Mouse (Mus musculus): ENCODE measurements around the gene Tbce. TPM values are rescaled to one million over a fixed set of nuclear protein-coding genes. Genes with fewer than 3 reads are reported as not detected.
"Not testable (repeated sequence)": the region's sequence is repeated elsewhere in the genome, so short reads cannot be mapped to it uniquely, and the experiment has no call there.

Gene Tbce
- polyA plus RNA-seq, 1 experiment from 2014 or later: 62.7 TPM

- Histone ChIP-seq H3K9me3 (no peaks in the 10 kb centered on the region), H3K4me3 (no peak overlapping the region), H3K4me1 (no peaks in the 10 kb centered on the region), H3K9ac (no peak overlapping the region), H3K36me3 (peaks cover 81% of the 10 kb centered on the region), H3K27me3 (no peaks in the 10 kb centered on the region), H3K4me2 (no peak overlapping the region), H3K27ac (no peak overlapping the region)
- 72% methylated on average over 2 of the region's 2 CpGs for WGBS
- ATAC-seq (ENCODE audit: insufficient number of reproducible peaks, insufficient read depth, low FRiP score, low TSS enrichment, low read depth): no peak
Observed at GRCm38 (mm10) chr13:14002706-14003105, 36.7 kb downstream of the Tbce start.

GRCm38 (mm10) chr13:13997476-13997875 lies 42.0 kb downstream of the Tbce start:
- Histone ChIP-seq H3K9me3 (no peaks in the 10 kb centered on the region), H3K9ac (no peak overlapping the region), H3K4me1 (no peaks in the 10 kb centered on the region), H3K4me3 (no peak overlapping the region), H3K4me2 (no peak overlapping the region), H3K36me3 (peaks cover 90% of the 10 kb centered on the region), H3K27ac (no peak overlapping the region), H3K27me3 (no peaks in the 10 kb centered on the region)
- WGBS: 90% methylated on average over 5 of the region's 5 CpGs
- no peak for ATAC-seq (ENCODE audit: insufficient number of reproducible peaks, insufficient read depth, low FRiP score, low TSS enrichment, low read depth)

DNA sequence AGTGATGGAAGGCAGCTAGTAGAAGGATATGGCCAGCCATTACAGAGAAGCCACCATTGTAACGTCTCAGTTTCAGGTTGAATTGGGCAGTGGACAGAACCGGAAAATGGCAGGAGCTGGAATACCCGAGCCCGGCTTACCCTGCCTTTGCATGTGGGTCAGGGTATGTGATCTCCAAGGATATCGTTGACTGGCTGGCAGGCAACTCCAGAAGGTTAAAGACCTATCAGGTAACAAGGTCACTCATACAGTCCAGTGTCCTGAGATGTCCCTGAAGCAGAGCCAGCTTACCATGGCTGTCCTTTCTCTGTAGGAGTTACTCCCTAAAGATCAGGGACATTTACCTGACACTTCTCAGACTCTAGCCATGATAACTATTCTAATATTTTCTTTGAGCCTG lies 44.4 kb downstream of the Tbce start:
- H3K4me2 ChIP-seq: no peak overlapping the region
- H3K27me3 ChIP-seq: no peaks in the 10 kb centered on the region
- H3K4me1 ChIP-seq: no peaks in the 10 kb centered on the region
- H3K9ac ChIP-seq: no peak overlapping the region
- no peak overlapping the region for H3K4me3 ChIP-seq
- WGBS: 91% methylated on average over 5 of the region's 5 CpGs
- ATAC-seq (ENCODE audit: insufficient number of reproducible peaks, insufficient read depth, low FRiP score, low TSS enrichment, low read depth): no peak
- H3K36me3 ChIP-seq: peaks cover 80% of the 10 kb centered on the region
- no peak overlapping the region for H3K27ac ChIP-seq
- no peaks in the 10 kb centered on the region for H3K9me3 ChIP-seq

DNA sequence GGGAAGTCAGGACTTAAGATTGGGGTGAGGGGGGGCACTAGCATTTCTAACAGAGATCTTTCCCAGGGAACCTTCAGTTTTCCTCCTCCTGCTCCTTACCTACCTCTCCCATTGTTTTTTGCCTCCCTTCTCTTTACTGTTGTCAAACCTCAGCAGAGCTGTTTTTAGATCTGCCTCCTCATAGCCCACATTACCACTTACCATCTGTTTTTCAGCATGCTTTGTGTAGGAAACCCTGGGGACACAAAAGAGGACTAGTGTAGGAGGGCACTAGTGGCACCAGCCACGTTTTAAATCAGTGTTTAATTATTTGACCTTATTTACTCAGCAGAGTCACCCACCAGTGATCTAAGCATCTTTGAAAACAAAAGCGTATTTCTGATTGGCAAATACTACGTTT lies 46.4 kb downstream of the Tbce start:
- no peak overlapping the region for H3K9ac ChIP-seq
- no peak overlapping the region for H3K4me3 ChIP-seq
- 70% methylated on average over 3 of the region's 3 CpGs for WGBS
- no peaks in the 10 kb centered on the region for H3K4me1 ChIP-seq
- no peak for ATAC-seq (ENCODE audit: insufficient number of reproducible peaks, insufficient read depth, low FRiP score, low TSS enrichment, low read depth)
- H3K4me2 ChIP-seq: no peak overlapping the region
- peaks cover 76% of the 10 kb centered on the region for H3K36me3 ChIP-seq
- H3K27me3 ChIP-seq: no peaks in the 10 kb centered on the region
- no peak overlapping the region for H3K27ac ChIP-seq
- no peaks in the 10 kb centered on the region for H3K9me3 ChIP-seq

DNA sequence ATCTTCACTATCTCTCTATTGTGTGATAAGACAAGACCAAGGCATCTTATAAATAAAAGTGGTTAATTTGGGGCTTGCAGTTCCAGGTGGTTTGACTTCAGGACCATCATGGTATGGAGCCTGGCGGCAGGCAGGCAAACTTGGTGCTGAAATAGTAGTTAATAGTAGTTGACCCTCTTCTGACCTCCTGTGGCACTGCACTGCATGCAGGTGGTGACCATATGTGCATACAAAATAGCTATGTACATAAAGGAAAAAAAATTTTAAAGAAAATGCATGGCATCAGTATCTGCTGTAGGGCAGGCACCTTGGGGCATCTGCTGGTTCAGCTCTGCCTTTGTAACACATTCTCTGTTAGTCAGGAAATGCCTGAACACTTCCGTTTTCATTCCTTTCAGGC lies 49.0 kb downstream of the Tbce start:
- Histone ChIP-seq H3K27ac (no peak overlapping the region), H3K9me3 (no peaks in the 10 kb centered on the region), H3K4me2 (no peak overlapping the region), H3K4me1 (no peaks in the 10 kb centered on the region), H3K9ac (no peak overlapping the region), H3K36me3 (peaks cover 59% of the 10 kb centered on the region), H3K4me3 (no peak overlapping the region), H3K27me3 (no peaks in the 10 kb centered on the region)
- no peak for ATAC-seq (ENCODE audit: insufficient number of reproducible peaks, insufficient read depth, low FRiP score, low TSS enrichment, low read depth)
- 40% methylated on average over 2 of the region's 2 CpGs for WGBS

DNA sequence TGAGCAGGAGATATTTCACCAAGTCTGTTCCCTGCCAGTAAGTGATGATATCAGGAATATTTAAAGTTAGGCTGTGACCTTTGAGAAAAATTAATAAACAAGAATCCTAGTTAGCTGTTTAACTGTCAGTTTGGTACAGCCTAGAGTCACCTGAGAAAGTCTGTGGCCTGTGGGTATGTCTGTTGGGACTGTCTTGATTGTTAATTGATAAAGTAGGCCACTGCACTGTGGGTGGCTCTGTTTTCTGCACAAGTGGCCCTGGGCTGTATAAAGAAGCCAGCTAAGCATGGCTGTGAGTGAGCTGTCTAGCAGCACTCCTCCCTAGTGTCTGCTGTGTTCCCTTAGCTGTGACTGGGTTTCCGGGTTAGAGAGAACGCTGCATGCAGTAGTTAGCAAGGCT lies 50.3 kb downstream of the Tbce start:
- ATAC-seq (ENCODE audit: insufficient number of reproducible peaks, insufficient read depth, low FRiP score, low TSS enrichment, low read depth): no peak
- no peaks in the 10 kb centered on the region for H3K4me1 ChIP-seq
- H3K36me3 ChIP-seq: peaks cover 48% of the 10 kb centered on the region

DNA sequence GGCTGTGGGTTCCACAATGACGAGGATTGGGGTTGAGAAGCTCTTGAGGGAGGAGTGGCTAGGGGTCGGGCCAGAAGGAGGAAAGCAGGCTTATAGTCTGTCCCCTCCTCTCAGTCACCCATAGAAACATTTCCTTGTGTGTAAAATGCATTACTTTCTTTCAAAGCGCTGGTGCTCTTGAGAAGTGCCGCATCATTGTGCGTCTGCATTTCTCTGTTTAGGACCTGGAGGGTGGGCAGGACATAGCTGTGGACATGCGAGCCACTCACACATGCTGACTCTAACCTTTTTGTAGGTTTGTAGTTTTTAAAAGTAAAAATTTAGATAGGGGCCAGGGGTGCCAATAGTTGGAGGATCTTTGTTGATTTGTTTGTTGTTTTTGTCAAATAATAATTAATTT lies 55.9 kb downstream of the Tbce start:
- Histone ChIP-seq H3K36me3 (peaks cover 24% of the 10 kb centered on the region), H3K27me3 (no peaks in the 10 kb centered on the region), H3K4me3 (no peak overlapping the region), H3K4me1 (no peaks in the 10 kb centered on the region), H3K9ac (no peak overlapping the region), H3K9me3 (no peaks in the 10 kb centered on the region), H3K27ac (no peak overlapping the region), H3K4me2 (no peak overlapping the region)
- WGBS: 89% methylated on average over 6 of the region's 6 CpGs
- ATAC-seq (ENCODE audit: insufficient number of reproducible peaks, insufficient read depth, low FRiP score, low TSS enrichment, low read depth): no peak

More for the DNA sequence above, 50.3 kb downstream of the Tbce start:
- WGBS: 91% methylated on average over 2 of the region's 2 CpGs
- Histone ChIP-seq H3K27me3 (no peaks in the 10 kb centered on the region), H3K9ac (no peak overlapping the region), H3K4me3 (no peak overlapping the region), H3K9me3 (no peaks in the 10 kb centered on the region), H3K4me2 (no peak overlapping the region), H3K27ac (no peak overlapping the region)

DNA sequence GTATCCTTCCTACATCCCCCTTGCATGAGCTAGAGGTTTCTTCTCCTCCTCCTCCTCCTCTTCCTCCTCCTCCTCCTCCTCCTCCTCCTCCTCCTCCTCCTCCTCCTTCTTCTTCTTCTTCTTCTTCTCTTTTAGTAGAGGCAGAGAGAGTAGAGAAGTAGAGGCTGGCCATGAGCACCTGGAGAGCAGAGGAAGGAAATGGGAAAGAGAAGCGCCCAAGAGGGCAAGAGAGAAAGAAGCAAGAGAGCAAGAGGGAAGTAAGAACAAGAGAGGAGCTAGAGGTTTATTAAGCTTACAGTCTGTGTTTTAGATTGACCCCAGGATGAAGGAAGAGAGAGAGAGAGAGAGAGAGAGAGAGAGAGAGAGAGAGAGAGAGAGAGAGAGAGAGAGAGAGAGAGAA lies 57.6 kb downstream of the Tbce start:
- not testable (repeated sequence) for H3K4me1 ChIP-seq; H3K27me3 ChIP-seq; H3K27ac ChIP-seq; H3K9me3 ChIP-seq; ATAC-seq (ENCODE audit: insufficient number of reproducible peaks, insufficient read depth, low FRiP score, low TSS enrichment, low read depth); H3K4me3 ChIP-seq; H3K4me2 ChIP-seq; H3K9ac ChIP-seq
- 83% methylated on average over 1 of the region's 1 CpGs for WGBS
- peaks cover 22% of the 10 kb centered on the region for H3K36me3 ChIP-seq

DNA sequence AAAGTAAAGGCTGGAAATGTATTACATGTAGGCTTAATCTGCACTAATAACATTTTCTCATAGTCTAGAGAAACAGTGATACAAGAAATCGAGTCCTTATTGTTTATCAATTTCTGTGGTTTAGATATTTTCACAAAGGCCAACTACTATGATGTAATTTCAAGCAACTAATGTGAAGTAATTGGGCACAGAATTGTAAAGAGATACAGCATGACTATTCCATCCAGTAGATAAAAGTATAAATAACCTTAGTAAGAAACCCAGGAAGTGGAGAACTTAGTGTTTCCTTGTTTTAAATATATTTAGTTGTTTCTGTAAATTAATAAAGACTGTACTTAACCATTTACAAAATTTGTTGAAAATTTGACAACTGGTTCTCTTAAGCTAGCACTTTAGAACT lies 69.6 kb downstream of the Tbce start:
- Histone ChIP-seq H3K4me1 (no peaks in the 10 kb centered on the region), H3K27ac (no peak overlapping the region), H3K27me3 (no peaks in the 10 kb centered on the region), H3K9me3 (no peaks in the 10 kb centered on the region), H3K4me2 (no peak overlapping the region), H3K4me3 (no peak overlapping the region), H3K9ac (no peak overlapping the region), H3K36me3 (peaks cover 19% of the 10 kb centered on the region)
- ATAC-seq (ENCODE audit: insufficient number of reproducible peaks, insufficient read depth, low FRiP score, low TSS enrichment, low read depth): no peak
- 78% methylated on average over 1 of the region's 1 CpGs for WGBS

GRCm38 (mm10) chr13:13968629-13969111 lies 70.8 kb downstream of the Tbce start:
- Histone ChIP-seq H3K36me3 (peaks cover 22% of the 10 kb centered on the region), H3K4me3 (no peak overlapping the region), H3K27ac (no peak overlapping the region), H3K4me1 (no peaks in the 10 kb centered on the region), H3K4me2 (no peak overlapping the region), H3K9ac (no peak overlapping the region), H3K9me3 (no peaks in the 10 kb centered on the region), H3K27me3 (no peaks in the 10 kb centered on the region)
- peak; percentile 52; the same call in 1 of the 2 replicates for ATAC-seq (ENCODE audit: insufficient number of reproducible peaks, insufficient read depth, low FRiP score, low TSS enrichment, low read depth)
- 78% methylated on average over 4 of the region's 4 CpGs for WGBS

DNA sequence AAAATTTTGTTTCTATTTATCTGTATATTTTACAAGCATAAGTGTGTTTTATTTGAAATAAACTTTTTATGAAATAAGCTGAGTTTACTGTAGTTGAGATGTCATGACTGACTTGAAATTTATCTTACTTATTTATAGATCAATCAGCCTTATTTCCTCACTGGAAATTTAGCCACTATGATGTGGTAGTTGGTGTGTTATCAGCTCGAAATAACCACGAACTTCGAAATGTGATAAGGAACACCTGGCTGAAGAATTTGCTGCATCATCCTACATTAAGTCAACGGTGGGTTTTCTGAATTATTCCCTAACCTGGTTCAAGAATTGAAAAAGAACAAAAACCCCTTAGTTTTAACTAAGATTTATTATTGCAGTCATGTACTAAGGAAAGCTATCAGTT lies 73.3 kb downstream of the Tbce start:
- no peaks in the 10 kb centered on the region for H3K9me3 ChIP-seq
- H3K4me1 ChIP-seq: no peaks in the 10 kb centered on the region
- no peaks in the 10 kb centered on the region for H3K27me3 ChIP-seq
- no peak overlapping the region for H3K4me2 ChIP-seq
- H3K27ac ChIP-seq: no peak overlapping the region
- WGBS: 80% methylated on average over 4 of the region's 4 CpGs
- H3K9ac ChIP-seq: no peak overlapping the region
- H3K4me3 ChIP-seq: no peak overlapping the region
- no peak for ATAC-seq (ENCODE audit: insufficient number of reproducible peaks, insufficient read depth, low FRiP score, low TSS enrichment, low read depth)
- H3K36me3 ChIP-seq: peaks cover 22% of the 10 kb centered on the region

DNA sequence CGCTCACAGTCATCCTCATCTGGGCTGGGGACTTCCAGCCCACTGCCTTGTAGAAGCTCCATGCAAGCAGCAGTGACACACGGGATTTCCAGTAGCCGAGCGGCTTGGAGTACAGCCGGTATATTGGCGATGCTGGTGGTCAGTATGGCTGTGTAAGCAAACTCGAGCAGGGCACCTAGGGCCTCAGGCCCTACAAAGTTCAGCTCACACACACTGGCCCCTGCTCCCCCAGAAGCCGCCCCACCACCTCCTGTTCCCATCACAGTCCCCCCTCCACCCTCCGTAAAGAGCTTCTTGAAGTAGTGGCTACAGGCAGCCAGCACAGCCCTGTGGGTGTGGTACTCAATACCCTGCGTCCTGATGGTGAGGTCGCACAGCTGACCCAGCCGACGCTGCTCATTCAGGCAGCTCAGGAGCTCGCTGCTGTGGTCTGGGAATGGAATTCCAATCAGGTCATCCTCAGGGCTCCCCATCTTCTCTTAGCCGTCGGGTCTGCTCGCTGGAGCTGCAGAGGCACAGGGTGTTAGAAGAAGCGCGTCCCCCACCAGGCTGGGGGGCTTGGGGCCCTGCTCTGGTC lies 74.0 kb downstream of the Tbce start:
- peaks cover 22% of the 10 kb centered on the region for H3K36me3 ChIP-seq
- WGBS: 75% methylated on average over 19 of the region's 19 CpGs
- ATAC-seq (ENCODE audit: insufficient number of reproducible peaks, insufficient read depth, low FRiP score, low TSS enrichment, low read depth): peak; percentile 37; the same call in 1 of the 2 replicates

More for the DNA sequence above, 74.0 kb downstream of the Tbce start:
- no peak overlapping the region for H3K9ac ChIP-seq
- no peak overlapping the region for H3K4me3 ChIP-seq
- H3K27ac ChIP-seq: no peak overlapping the region
- H3K4me1 ChIP-seq: no peaks in the 10 kb centered on the region
- no peaks in the 10 kb centered on the region for H3K27me3 ChIP-seq
- no peaks in the 10 kb centered on the region for H3K9me3 ChIP-seq
- no peak overlapping the region for H3K4me2 ChIP-seq
